Mouse (Mus musculus): ENCODE measurements at regions not wholly inside any gene's neighbourhood (a gene's known extent, or its start where the extent isn't known, plus 50 kb on each side); places are given as distances from the start of the nearest gene placed in this dataset.

DNA sequence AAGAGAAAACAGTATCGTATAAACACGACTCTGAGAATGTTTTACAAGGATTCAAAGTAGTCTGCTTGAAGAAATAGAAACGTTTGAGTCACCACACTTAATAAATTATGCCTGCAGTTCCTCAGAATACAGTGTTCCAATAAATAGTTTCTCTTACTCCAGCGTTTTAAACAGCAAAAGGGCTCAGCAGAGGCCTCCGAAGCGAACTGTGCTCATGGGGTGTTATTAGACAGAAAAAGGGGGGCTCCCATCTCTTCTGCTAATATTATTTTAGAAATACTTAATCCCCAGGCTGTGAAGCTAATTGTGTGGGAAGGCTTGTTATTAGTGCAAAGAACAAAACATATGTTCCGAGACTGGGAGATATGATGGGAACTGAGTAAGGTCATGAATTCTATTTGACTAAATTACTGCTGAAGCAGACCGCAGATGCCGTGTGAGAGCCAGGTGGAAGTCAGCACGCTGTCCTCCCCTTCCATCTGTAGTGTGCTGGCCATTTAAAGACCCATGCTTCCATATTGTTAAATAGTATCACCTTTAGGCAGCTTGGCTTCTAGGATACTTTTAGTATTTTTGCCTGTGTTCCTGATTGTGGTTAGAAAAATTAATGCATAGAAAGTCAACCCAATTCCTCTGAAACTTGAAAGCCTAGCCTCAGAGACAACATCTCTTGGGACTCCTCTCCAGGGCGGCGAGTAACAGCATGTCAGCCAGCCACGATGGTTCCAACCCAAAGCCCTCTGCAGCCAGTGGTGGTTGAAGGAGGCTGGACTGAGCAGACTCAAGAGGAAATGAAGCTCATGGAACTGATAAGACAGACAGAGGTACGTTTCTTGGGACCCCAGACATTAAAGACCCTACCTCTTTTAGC is 309.4 kb upstream of the Mpped2 start:
- TF ChIP-seq POLR2A (IDR thresholded peaks at IDR 0.05; ENCODE audit: insufficient read depth, low read length) (no peak), CTCF (IDR thresholded peaks at IDR 0.05; ENCODE audit: low read depth, low read length) (no peak)
